Mouse (Mus musculus): ENCODE measurements around the gene Vps25. TPM values are rescaled to one million over a fixed set of nuclear protein-coding genes. Genes with fewer than 3 reads are reported as not detected.

Gene Vps25
- polyA plus RNA-seq, 1 experiment, result 114 TPM

- Histone ChIP-seq H3K27ac (ENCODE audit: insufficient read depth, low read depth, low read length) (no peak overlapping the region), H3K4me1 (ENCODE audit: control insufficient read depth, insufficient read depth, low read length) (peaks cover 22% of the 10 kb centered on the region), H3K4me3 (ENCODE audit: insufficient read depth, low read length) (no peak overlapping the region)
- TF ChIP-seq POLR2A (IDR thresholded peaks at IDR 0.05; ENCODE audit: borderline replicate concordance, low read depth, low read length) (no peak), CTCF (IDR thresholded peaks at IDR 0.05; ENCODE audit: low read depth, low read length) (no peak)
These were observed 24.1 kb upstream of the Vps25 start for GRCm38 (mm10) chr11:101229361-101229900.

GRCm38 (mm10) chr11:101230061-101230511, 23.4 kb upstream of the Vps25 start:
- Histone ChIP-seq H3K27ac (ENCODE audit: insufficient read depth, low read depth, low read length) (no peak overlapping the region), H3K4me1 (ENCODE audit: control insufficient read depth, insufficient read depth, low read length) (peaks cover 22% of the 10 kb centered on the region), H3K4me3 (ENCODE audit: insufficient read depth, low read length) (no peak overlapping the region)
- TF ChIP-seq POLR2A (IDR thresholded peaks at IDR 0.05; ENCODE audit: borderline replicate concordance, low read depth, low read length) (no peak), CTCF (IDR thresholded peaks at IDR 0.05; ENCODE audit: low read depth, low read length) (no peak)

GRCm38 (mm10) chr11:101230526-101230925, 23.0 kb upstream of the Vps25 start:
- H3K4me3 ChIP-seq (ENCODE audit: insufficient read depth, low read length), result peak overlapping the region; percentile 56
- H3K27ac ChIP-seq (ENCODE audit: insufficient read depth, low read depth, low read length), result no peak overlapping the region
- H3K4me1 ChIP-seq (ENCODE audit: control insufficient read depth, insufficient read depth, low read length), result peaks cover 19% of the 10 kb centered on the region
- no peak for TF ChIP-seq POLR2A (IDR thresholded peaks at IDR 0.05; ENCODE audit: borderline replicate concordance, low read depth, low read length)

- Histone ChIP-seq H3K4me1 (ENCODE audit: control insufficient read depth, insufficient read depth, low read length) (peaks cover 19% of the 10 kb centered on the region), H3K4me3 (ENCODE audit: insufficient read depth, low read length) (peak overlapping the region; percentile 56), H3K27ac (ENCODE audit: insufficient read depth, low read depth, low read length) (peak overlapping the region; percentile 80)
- no peak for TF ChIP-seq CTCF (IDR thresholded peaks at IDR 0.05; ENCODE audit: low read depth, low read length)
- TF ChIP-seq POLR2A (IDR thresholded peaks at IDR 0.05; ENCODE audit: borderline replicate concordance, low read depth, low read length), result no peak
These were observed 22.3 kb upstream of the Vps25 start for GRCm38 (mm10) chr11:101230991-101231871.

- H3K4me3 ChIP-seq (ENCODE audit: insufficient read depth, low read length), result peak overlapping the region; percentile 56
- TF ChIP-seq POLR2A (IDR thresholded peaks at IDR 0.05; ENCODE audit: borderline replicate concordance, low read depth, low read length), result no peak
- no peak for TF ChIP-seq CTCF (IDR thresholded peaks at IDR 0.05; ENCODE audit: low read depth, low read length)
These were observed 21.3 kb upstream of the Vps25 start for GRCm38 (mm10) chr11:101232010-101232839.

GRCm38 (mm10) chr11:101233240-101233639, 20.3 kb upstream of the Vps25 start:
- TF ChIP-seq CTCF (IDR thresholded peaks at IDR 0.05; ENCODE audit: low read depth, low read length), result no peak
- TF ChIP-seq POLR2A (IDR thresholded peaks at IDR 0.05; ENCODE audit: borderline replicate concordance, low read depth, low read length), result no peak
- H3K27ac ChIP-seq (ENCODE audit: insufficient read depth, low read depth, low read length), result no peak overlapping the region
- H3K4me1 ChIP-seq (ENCODE audit: control insufficient read depth, insufficient read depth, low read length), result peaks cover 19% of the 10 kb centered on the region
- no peak overlapping the region for H3K4me3 ChIP-seq (ENCODE audit: insufficient read depth, low read length)

More at GRCm38 (mm10) chr11:101232010-101232839, 21.3 kb upstream of the Vps25 start:
- Histone ChIP-seq H3K4me1 (ENCODE audit: control insufficient read depth, insufficient read depth, low read length) (peaks cover 19% of the 10 kb centered on the region), H3K27ac (ENCODE audit: insufficient read depth, low read depth, low read length) (peak overlapping the region; percentile 80)

- TF ChIP-seq CTCF (IDR thresholded peaks at IDR 0.05; ENCODE audit: low read depth, low read length) (no peak), POLR2A (IDR thresholded peaks at IDR 0.05; ENCODE audit: borderline replicate concordance, low read depth, low read length) (no peak)
These were observed 19.4 kb upstream of the Vps25 start for GRCm38 (mm10) chr11:101234124-101234523.

GRCm38 (mm10) chr11:101235429-101235828, 18.1 kb upstream of the Vps25 start:
- TF ChIP-seq POLR2A (IDR thresholded peaks at IDR 0.05; ENCODE audit: borderline replicate concordance, low read depth, low read length), result no peak
- no peak for TF ChIP-seq CTCF (IDR thresholded peaks at IDR 0.05; ENCODE audit: low read depth, low read length)
- no peak overlapping the region for H3K4me3 ChIP-seq (ENCODE audit: insufficient read depth, low read length)
- H3K27ac ChIP-seq (ENCODE audit: insufficient read depth, low read depth, low read length), result no peak overlapping the region
- peaks cover 10% of the 10 kb centered on the region for H3K4me1 ChIP-seq (ENCODE audit: control insufficient read depth, insufficient read depth, low read length)

More at GRCm38 (mm10) chr11:101234124-101234523, 19.4 kb upstream of the Vps25 start:
- H3K4me3 ChIP-seq (ENCODE audit: insufficient read depth, low read length), result no peak overlapping the region
- no peak overlapping the region for H3K27ac ChIP-seq (ENCODE audit: insufficient read depth, low read depth, low read length)
- peaks cover 19% of the 10 kb centered on the region for H3K4me1 ChIP-seq (ENCODE audit: control insufficient read depth, insufficient read depth, low read length)

GRCm38 (mm10) chr11:101236782-101237181, 16.7 kb upstream of the Vps25 start:
- no peak overlapping the region for H3K4me3 ChIP-seq (ENCODE audit: insufficient read depth, low read length)
- TF ChIP-seq CTCF (IDR thresholded peaks at IDR 0.05; ENCODE audit: low read depth, low read length) (no peak), POLR2A (IDR thresholded peaks at IDR 0.05; ENCODE audit: borderline replicate concordance, low read depth, low read length) (no peak)
- H3K27ac ChIP-seq (ENCODE audit: insufficient read depth, low read depth, low read length), result no peak overlapping the region
- peaks cover 4% of the 10 kb centered on the region for H3K4me1 ChIP-seq (ENCODE audit: control insufficient read depth, insufficient read depth, low read length)

All from bone marrow macrophage, adult 2 months (primary cell).